Mouse (Mus musculus): ENCODE results near the gene Tead2.

DNA sequence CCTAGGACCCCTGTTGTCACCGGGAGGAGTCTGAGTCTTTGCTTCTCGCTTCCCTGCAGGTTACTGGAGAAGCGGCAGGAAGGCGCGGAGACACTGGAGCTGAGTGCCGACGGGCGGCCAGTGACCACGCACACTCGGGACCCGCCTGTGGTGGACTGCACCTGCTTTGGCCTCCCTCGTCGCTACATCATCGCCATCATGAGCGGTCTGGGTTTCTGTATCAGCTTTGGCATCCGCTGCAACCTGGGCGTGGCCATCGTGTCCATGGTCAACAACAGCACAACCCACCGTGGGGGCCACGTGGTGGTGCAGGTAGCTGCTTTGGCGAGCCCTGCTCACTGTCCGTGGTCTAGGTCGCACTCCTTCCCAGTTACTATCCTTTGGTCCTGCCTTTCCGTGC is 46.9 kb upstream of the Tead2 start:
- TF ChIP-seq POLR2A (IDR thresholded peaks at IDR 0.05; ENCODE audit: insufficient read depth, low read length): no peak
- no peak for TF ChIP-seq EP300 (IDR thresholded peaks at IDR 0.05; ENCODE audit: insufficient read depth, low read depth, low read length)
- TF ChIP-seq CTCF (IDR thresholded peaks at IDR 0.05; ENCODE audit: low read depth, low read length): no peak
